Mouse (Mus musculus): ENCODE measurements at regions not wholly inside any gene's neighbourhood (a gene's known extent, or its start where the extent isn't known, plus 50 kb on each side); places are given as distances from the start of the nearest gene placed in this dataset.

DNA sequence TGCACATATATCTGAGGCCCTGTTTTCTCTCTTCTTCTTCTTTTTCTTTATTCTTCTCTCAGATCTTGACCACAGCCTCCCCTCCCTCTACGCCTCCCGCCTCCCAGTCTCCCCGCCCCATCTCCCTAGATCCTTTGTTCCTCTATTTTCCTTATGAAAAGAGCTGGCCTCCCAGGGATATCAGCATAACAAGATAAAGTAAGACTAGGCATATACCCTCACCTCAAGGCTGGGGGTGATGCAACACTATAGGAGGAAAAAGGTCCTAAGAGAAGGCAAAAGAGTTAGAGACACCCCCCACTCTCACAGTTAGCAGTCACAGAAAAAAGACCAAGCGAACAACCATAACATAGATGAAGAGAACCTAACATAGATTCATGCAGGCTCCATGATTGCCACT is 57.5 kb upstream of the Pgrmc2 start:
- Histone ChIP-seq H3K4me3 (ENCODE audit: insufficient read depth, low read depth, low read length) (no peak overlapping the region), H3K27ac (replicated peaks; ENCODE audit: low read depth, low read length) (no peak overlapping the region), H3K4me1 (ENCODE audit: control insufficient read depth, insufficient read depth, insufficient read length, low read length) (no peaks in the 10 kb centered on the region; the same call in 1 of the 2 replicates)

DNA sequence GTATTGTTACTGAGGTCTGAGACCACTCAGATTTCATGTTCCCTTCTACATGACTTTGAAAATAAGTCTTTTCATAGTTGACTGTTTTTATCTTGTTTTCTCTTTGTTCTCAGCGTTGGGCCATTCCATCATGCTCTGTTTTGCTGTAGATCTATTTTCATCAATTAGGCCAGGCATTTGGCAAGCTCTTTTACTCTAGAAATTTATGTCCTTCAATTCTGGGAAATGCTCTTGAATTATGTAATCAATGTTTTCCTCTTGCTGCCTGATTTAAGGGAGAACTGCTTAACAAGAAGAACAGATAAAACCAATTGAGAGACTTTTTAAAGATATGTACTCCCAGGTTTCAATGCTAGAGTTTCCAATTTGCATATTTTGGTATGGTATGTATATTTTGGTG is 55.1 kb upstream of the Pgrmc2 start:
- Histone ChIP-seq H3K4me1 (ENCODE audit: control insufficient read depth, insufficient read depth, insufficient read length, low read length) (no peaks in the 10 kb centered on the region; the same call in 1 of the 2 replicates), H3K27ac (replicated peaks; ENCODE audit: low read depth, low read length) (no peak overlapping the region), H3K4me3 (ENCODE audit: insufficient read depth, low read depth, low read length) (no peak overlapping the region)

DNA sequence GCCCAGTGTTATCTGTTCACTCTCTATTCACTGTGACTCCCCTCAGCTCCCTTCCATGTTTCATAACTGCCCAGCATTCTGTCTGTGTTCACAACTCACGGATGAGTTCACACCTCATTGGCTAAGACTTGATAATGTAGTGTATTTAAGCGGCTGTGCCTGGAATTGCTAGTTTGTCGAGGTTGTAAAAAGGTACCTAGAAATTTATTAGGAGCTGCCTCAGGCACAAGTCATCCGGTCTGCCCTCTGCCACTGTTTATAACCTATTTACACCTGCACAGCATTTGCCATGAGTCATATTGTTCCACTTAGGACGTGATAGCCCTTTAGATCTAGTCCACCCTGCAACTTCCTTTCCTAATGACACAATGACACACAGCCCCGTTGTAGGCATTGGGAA is 50.0 kb upstream of the Pgrmc2 start:
- Histone ChIP-seq H3K27ac (replicated peaks; ENCODE audit: low read depth, low read length) (no peak overlapping the region), H3K4me3 (ENCODE audit: insufficient read depth, low read depth, low read length) (no peak overlapping the region), H3K4me1 (ENCODE audit: control insufficient read depth, insufficient read depth, insufficient read length, low read length) (no peaks in the 10 kb centered on the region)

All from brown adipose tissue, adult 24 weeks (tissue).